ENCODE assay signal across 8 mouse cellular contexts in the genomic region with DNA sequence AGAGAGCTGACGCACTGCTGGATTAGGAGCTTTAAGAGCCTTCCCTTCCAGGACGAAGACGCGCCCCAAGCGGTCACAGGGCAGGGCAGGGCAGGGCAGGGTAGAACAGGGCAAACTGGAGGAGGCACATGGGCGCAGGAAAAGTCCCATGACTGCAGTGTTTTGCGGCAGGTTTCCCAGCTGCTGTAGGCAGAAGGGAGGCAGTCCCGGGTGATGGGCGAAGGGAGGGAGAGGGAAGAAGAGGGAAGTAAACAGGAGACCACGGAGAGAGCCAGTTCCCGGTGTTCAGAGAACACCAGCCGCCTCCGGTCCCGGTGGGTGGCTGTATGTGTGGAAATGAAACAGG. TPM values are rescaled to one million over a fixed set of nuclear protein-coding genes. Genes with fewer than 3 reads are reported as not detected.
DNase-seq lines count a peak whose midpoint lies in the region; ATAC-seq and TF ChIP-seq lines count a peak whose summit lies in the region.

No protein-coding gene starts in this region.

- TF ChIP-seq CTCF in E14TG2a.4 (conservative IDR thresholded peaks at IDR 0.05; ENCODE audit: low read length), result no peak
- TF ChIP-seq CTCF in brain, embryonic 14.5 days (IDR thresholded peaks at IDR 0.05; ENCODE audit: borderline replicate concordance, extremely low read depth, insufficient read depth, insufficient read length), result peak; percentile 22; the same call in 1 of the 2 replicates
- peak; percentile 44; the same call in 1 of the 2 replicates for TF ChIP-seq CTCF in liver, postnatal 0 days (IDR thresholded peaks at IDR 0.05; ENCODE audit: low read depth)

- TF ChIP-seq EP300 in liver, postnatal 0 days (IDR thresholded peaks at IDR 0.05; ENCODE audit: low read depth), result no peak

- H3K36me3 ChIP-seq in E14TG2a.4 (ENCODE audit: insufficient read depth, low read length), result peaks cover 3% of the 10 kb centered on the region; the same call in 1 of the 2 replicates
- H3K36me3 ChIP-seq in forebrain, embryonic 15.5 days, result no peaks in the 10 kb centered on the region
- H3K36me3 ChIP-seq in liver, postnatal 0 days (replicated peaks; ENCODE audit: insufficient read depth, low read length), result no peaks in the 10 kb centered on the region
- H3K36me3 ChIP-seq in neural tube, embryonic 11.5 days (ENCODE audit: control insufficient read depth, insufficient read depth, low read length), result no peaks in the 10 kb centered on the region

- intact Hi-C loops in heart, postnatal 10 days (cut with DNase I), result loop anchor here (1.0 to 5.0 kb wide), 3 partner anchors 47 to 217 kb away; no protein-coding TSS in a partner anchor

- peak overlapping the region; percentile 91 for H3K4me2 ChIP-seq in forebrain, embryonic 15.5 days (replicated peaks)
- peak overlapping the region; percentile 75 for H3K4me2 ChIP-seq in liver, postnatal 0 days (ENCODE audit: low read depth, low read length)
- peak overlapping the region; percentile 79 for H3K4me2 ChIP-seq in neural tube, embryonic 11.5 days (ENCODE audit: low read depth)

- H3K4me1 ChIP-seq in E14TG2a.4 (replicated peaks; ENCODE audit: low read depth, low read length), result peaks cover 67% of the 10 kb centered on the region
- peaks cover 33% of the 10 kb centered on the region for H3K4me1 ChIP-seq in forebrain, embryonic 15.5 days
- peaks cover 33% of the 10 kb centered on the region for H3K4me1 ChIP-seq in liver, postnatal 0 days (ENCODE audit: insufficient read depth)
- H3K4me1 ChIP-seq in neural tube, embryonic 11.5 days (ENCODE audit: control insufficient read depth, insufficient read depth, low read length), result peaks cover 20% of the 10 kb centered on the region

- no peaks in the 10 kb centered on the region for H3K27me3 ChIP-seq in E14TG2a.4 (ENCODE audit: insufficient read depth, low read length)
- H3K27me3 ChIP-seq in forebrain, embryonic 15.5 days, result peaks cover 35% of the 10 kb centered on the region
- H3K27me3 ChIP-seq in liver, postnatal 0 days (ENCODE audit: insufficient read depth, low read length), result peaks cover 3% of the 10 kb centered on the region; the same call in 1 of the 2 replicates
- H3K27me3 ChIP-seq in neural tube, embryonic 11.5 days (ENCODE audit: control insufficient read depth, insufficient read depth, low read length), result peaks cover 26% of the 10 kb centered on the region

- peak; percentile 26 for ATAC-seq in forebrain, embryonic 15.5 days (replicated peaks)
- ATAC-seq in liver, postnatal 0 days, result no peak
- peak; percentile 11; the same call in 1 of the 2 replicates for ATAC-seq in neural tube, embryonic 11.5 days (ENCODE audit: insufficient read depth, low FRiP score, low TSS enrichment)

- peak overlapping the region; percentile 82 for H3K4me3 ChIP-seq in E14TG2a.4 (replicated peaks; ENCODE audit: low read length)
- H3K4me3 ChIP-seq in forebrain, embryonic 15.5 days, result peak overlapping the region; percentile 45
- peak overlapping the region; percentile 36 for H3K4me3 ChIP-seq in liver, postnatal 0 days (ENCODE audit: low read depth, low read length)
- H3K4me3 ChIP-seq in neural tube, embryonic 11.5 days (ENCODE audit: low read depth, low read length), result peak overlapping the region; percentile 36; the same call in 1 of the 2 replicates

- H3K9me3 ChIP-seq in E14TG2a.4 (ENCODE audit: low read length), result no peaks in the 10 kb centered on the region
- no peaks in the 10 kb centered on the region for H3K9me3 ChIP-seq in forebrain, embryonic 15.5 days
- H3K9me3 ChIP-seq in liver, postnatal 0 days (ENCODE audit: low read length), result no peaks in the 10 kb centered on the region
- H3K9me3 ChIP-seq in neural tube, embryonic 11.5 days (ENCODE audit: control insufficient read depth, low read length), result no peaks in the 10 kb centered on the region

- no peak overlapping the region for H3K9ac ChIP-seq in forebrain, embryonic 15.5 days (replicated peaks)
- H3K9ac ChIP-seq in liver, postnatal 0 days (replicated peaks), result peak overlapping the region; percentile 67
- 0 out of 2 replicates have a peak overlapping the region, but pooled peaks have one; percentile 44 for H3K9ac ChIP-seq in neural tube, embryonic 11.5 days (ENCODE audit: low read length)

- WGBS in forebrain, embryonic 15.5 days, result 3% methylated on average over 14 of the region's 14 CpGs
- WGBS in liver, postnatal 0 days (ENCODE audit: insufficient replicate concordance), result 6% methylated on average over 14 of the region's 14 CpGs
- WGBS in neural tube, embryonic 11.5 days, result 0% methylated on average over 14 of the region's 14 CpGs

- DNase-seq in brain, embryonic 14.5 days (ENCODE audit: low read depth), result peak; percentile 47
- peak; percentile 89 to 90 for DNase-seq in heart, postnatal 10 days
- peak; percentile 89 to 95 for DNase-seq in kidney, postnatal 36 days
- DNase-seq in liver, postnatal 0 days, result peak; percentile 68
- DNase-seq in neural tube, embryonic 11.5 days (ENCODE audit: low spot score), result peak; percentile 50
- peak; percentile 81 for DNase-seq in testis, postnatal 10 days (ENCODE audit: low spot score)

- H3K27ac ChIP-seq in forebrain, embryonic 15.5 days (replicated peaks), result no peak overlapping the region
- H3K27ac ChIP-seq in liver, postnatal 0 days (ENCODE audit: low read depth), result peak overlapping the region; percentile 96
- H3K27ac ChIP-seq in neural tube, embryonic 11.5 days (ENCODE audit: low read depth, low read length), result no peak overlapping the region

- TF ChIP-seq POLR2A in brain, embryonic 14.5 days (IDR thresholded peaks at IDR 0.05; ENCODE audit: borderline replicate concordance, extremely low read depth, insufficient read depth, insufficient read length, poor library complexity, severe bottlenecking), result no peak

RNA-seq across cellular contexts. Expression of a gene that starts 7.0 kb away (rescaled TPM):
- 1.1 and 1.6 TPM in 2 replicates for polyA plus RNA-seq in brain, embryonic 14.5 days (2012; rRNA removed)
- 2.4 and 2.5 TPM in 2 replicates for polyA plus RNA-seq in forebrain, embryonic 15.5 days (2015; fragmentation: Nextera tagmentation; extraction: Ambion mirVana)
- total RNA-seq in heart, postnatal 10 days (2021), result 100 to 1,000 TPM in 1 of 2 experiments, 10 to 100 TPM in 1; 67.7 to 119 TPM
- polyA plus RNA-seq in liver, postnatal 0 days (2015; fragmentation: Nextera tagmentation; extraction: Ambion mirVana), result 12.6 and 17.2 TPM in 2 replicates
- 0.73 and 1.4 TPM in 2 replicates for polyA plus RNA-seq in neural tube, embryonic 11.5 days (2014; fragmentation: Nextera tagmentation; extraction: Ambion mirVana)
